21 mouse cellular contexts compared by ENCODE assay signal in the genomic region with DNA sequence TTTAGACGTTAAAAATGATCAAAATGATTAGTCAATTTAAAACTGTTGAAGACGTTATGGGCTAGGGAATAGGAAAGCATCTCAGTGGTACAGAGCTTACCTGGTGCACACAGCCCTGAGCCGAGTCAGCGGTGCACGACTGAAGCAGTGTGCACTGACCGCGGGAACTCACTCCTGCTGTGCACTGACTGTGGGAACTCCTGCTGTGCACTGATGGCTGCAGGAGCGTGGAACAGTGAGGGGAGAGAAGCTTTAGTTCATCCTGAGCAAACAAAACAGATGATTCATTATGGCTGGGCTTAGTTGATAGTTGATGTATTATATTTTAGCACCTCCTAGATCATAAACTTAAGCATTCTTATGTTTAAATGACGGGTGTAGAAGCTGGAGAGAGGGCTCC.
"Had no signal": no experiment of that assay in that cellular context is flagged by ENCODE, and none has a peak within 500 bp of the region (broad histone marks: within the 10 kb centered on the region; RNA-seq: fewer than 3 reads in every experiment).

No protein-coding gene starts in this region.

- H3K9ac ChIP-seq: liver, embryonic 14.5 days; lung, embryonic 15.5 days; neural tube, embryonic 13.5 days; neural tube, embryonic 15.5 days had no signal

- DNase-seq: lung, adult 18-20 months; lung, postnatal 14 days; lung, postnatal 4 days; midbrain, embryonic 14.5 days; retina, postnatal 1 day; right cerebral cortex, adult 18-20 months; right cerebral cortex, postnatal 25 days; right cerebral cortex, postnatal 4 days; spleen, adult 18-20 months; thymus, adult 18-20 months; thymus, postnatal 14 days; thymus, postnatal 36 days had no signal

- H3K4me3 ChIP-seq: lung, embryonic 15.5 days; megakaryocyte, embryonic 14.5 days; myocyte; neural tube, embryonic 13.5 days; neural tube, embryonic 15.5 days had no signal

- H3K27ac ChIP-seq: liver, embryonic 14.5 days; lung, embryonic 15.5 days; neural tube, embryonic 13.5 days; neural tube, embryonic 15.5 days had no signal

- H3K4me1 ChIP-seq: lung, embryonic 15.5 days; megakaryocyte, embryonic 14.5 days; neural tube, embryonic 13.5 days; neural tube, embryonic 15.5 days had no signal

- H3K36me3 ChIP-seq: lung, embryonic 15.5 days had no signal

- H3K27me3 ChIP-seq: lung, embryonic 15.5 days; megakaryocyte, embryonic 14.5 days; neural tube, embryonic 13.5 days; neural tube, embryonic 15.5 days had no signal

- H3K9me3 ChIP-seq: lung, embryonic 15.5 days; megakaryocyte, embryonic 14.5 days; neural tube, embryonic 13.5 days; neural tube, embryonic 15.5 days had no signal

- ATAC-seq: lung, postnatal 0 days; midbrain, embryonic 16.5 days had no signal

- H3K4me2 ChIP-seq: lung, embryonic 15.5 days; midbrain, embryonic 11.5 days; neural tube, embryonic 13.5 days; neural tube, embryonic 15.5 days had no signal
